Mouse (Mus musculus): ENCODE data around the gene Zcchc24. TPM values are rescaled to one million over a fixed set of nuclear protein-coding genes. Genes with fewer than 3 reads are reported as not detected.

The Zcchc24 gene
- polyA plus RNA-seq, 2 experiments, result 5.7 TPM

GRCm38 (mm10) chr14:25694569-25694897 is 74.3 kb downstream of the Zcchc24 start:
- Histone ChIP-seq H3K27me3 (ENCODE audit: control insufficient read depth, insufficient read depth, low read length) (no peaks in the 10 kb centered on the region), H3K27ac (no peak overlapping the region), H3K36me3 (replicated peaks; ENCODE audit: control insufficient read depth, insufficient read depth, low read depth) (peaks cover 6% of the 10 kb centered on the region), H3K4me2 (ENCODE audit: low read depth) (peak overlapping the region; percentile 83), H3K9me3 (ENCODE audit: control insufficient read depth, low read length) (no peaks in the 10 kb centered on the region), H3K4me3 (ENCODE audit: insufficient read depth in 1 of 2, low read depth in 2 of 2, low read length in 2 of 2) (peak overlapping the region; percentile 71 to 81), H3K4me1 (replicated peaks; ENCODE audit: control insufficient read depth in 2 of 2, insufficient read depth in 2 of 2, low read length in 1 of 2) (peaks cover 0 to 14% of the 10 kb centered on the region in 2 experiments; a peak in 2 of 4 replicates), H3K9ac (replicated peaks) (peak overlapping the region; percentile 66)
- no peak for DNase-seq (ENCODE audit: low read depth in 3 of 3, low spot score in 3 of 3)
- peak; percentile 22; the same call in 1 of the 2 replicates for ATAC-seq (ENCODE audit: insufficient read depth)
- WGBS (ENCODE audit: insufficient replicate concordance), result under 1% methylated on average over 10 of the region's 10 CpGs
- TF ChIP-seq CTCF (IDR thresholded peaks at IDR 0.05; ENCODE audit: low read depth), result 0 out of 2 replicates have a peak, but pooled peaks have one; percentile 2
- no peak for TF ChIP-seq EP300 (IDR thresholded peaks at IDR 0.05; ENCODE audit: low read depth)

GRCm38 (mm10) chr14:25693888-25694568 is 74.8 kb downstream of the Zcchc24 start, which contains the start of gene Ppif:
Gene Ppif, plus strand, starts transcription at chr14:25694154.
- H3K27me3 ChIP-seq (ENCODE audit: control insufficient read depth, insufficient read depth, low read length), result no peaks in the 10 kb centered on the region
- DNase-seq (ENCODE audit: low read depth in 3 of 3, low spot score in 3 of 3) (peak; percentile 81 to 86 (median 82)), ATAC-seq (ENCODE audit: insufficient read depth) (peak; percentile 94)
- H3K4me2 ChIP-seq (ENCODE audit: low read depth), result peak within 1 kb of the TSS; percentile 83
- no peaks in the 10 kb centered on the region for H3K9me3 ChIP-seq (ENCODE audit: control insufficient read depth, low read length)
- H3K4me1 ChIP-seq (replicated peaks; ENCODE audit: control insufficient read depth in 2 of 2, insufficient read depth in 2 of 2, low read length in 1 of 2), result peaks cover 0 to 14% of the 10 kb centered on the region in 2 experiments; a peak in 2 of 4 replicates
- no peak within 1 kb of the TSS for H3K27ac ChIP-seq
- peak within 1 kb of the TSS; percentile 66 for H3K9ac ChIP-seq (replicated peaks)
- peak; percentile 100 for TF ChIP-seq CTCF (IDR thresholded peaks at IDR 0.05; ENCODE audit: low read depth)
- TF ChIP-seq EP300 (IDR thresholded peaks at IDR 0.05; ENCODE audit: low read depth), result no peak
- WGBS (ENCODE audit: insufficient replicate concordance), result under 1% methylated on average over 70 of the region's 70 CpGs
- H3K4me3 ChIP-seq (ENCODE audit: insufficient read depth in 1 of 2, low read depth in 2 of 2, low read length in 2 of 2), result peak within 1 kb of the TSS; percentile 71 to 81
- peaks cover 4% of the 10 kb centered on the region; the same call in 1 of the 2 replicates for H3K36me3 ChIP-seq (replicated peaks; ENCODE audit: control insufficient read depth, insufficient read depth, low read depth)

GRCm38 (mm10) chr14:25693271-25693887 is 75.5 kb downstream of the Zcchc24 start:
- DNase-seq (ENCODE audit: low read depth in 3 of 3, low spot score in 3 of 3), result no peak
- Histone ChIP-seq H3K27ac (no peak overlapping the region), H3K4me1 (replicated peaks; ENCODE audit: control insufficient read depth in 2 of 2, insufficient read depth in 2 of 2, low read length in 1 of 2) (peaks cover 0 to 14% of the 10 kb centered on the region in 2 experiments; a peak in 2 of 4 replicates), H3K36me3 (replicated peaks; ENCODE audit: control insufficient read depth, insufficient read depth, low read depth) (0 out of 2 replicates have a peak, but pooled peaks cover 2% of the 10 kb centered on the region), H3K4me3 (ENCODE audit: insufficient read depth in 1 of 2, low read depth in 2 of 2, low read length in 2 of 2) (peak overlapping the region in 1 of 2 experiments; percentile 7; a peak in 2 of 4 replicates), H3K9ac (replicated peaks) (no peak overlapping the region), H3K9me3 (ENCODE audit: control insufficient read depth, low read length) (no peaks in the 10 kb centered on the region), H3K4me2 (ENCODE audit: low read depth) (peak overlapping the region; percentile 83), H3K27me3 (ENCODE audit: control insufficient read depth, insufficient read depth, low read length) (no peaks in the 10 kb centered on the region)
- 53% methylated on average over 6 of the region's 6 CpGs for WGBS (ENCODE audit: insufficient replicate concordance)
- ATAC-seq (ENCODE audit: insufficient read depth), result no peak
- no peak for TF ChIP-seq CTCF (IDR thresholded peaks at IDR 0.05; ENCODE audit: low read depth)
- no peak for TF ChIP-seq EP300 (IDR thresholded peaks at IDR 0.05; ENCODE audit: low read depth)

- no peak overlapping the region for H3K4me3 ChIP-seq (ENCODE audit: insufficient read depth in 1 of 2, low read depth in 2 of 2, low read length in 2 of 2)
- no peak overlapping the region for H3K27ac ChIP-seq
- no peaks in the 10 kb centered on the region for H3K36me3 ChIP-seq (replicated peaks; ENCODE audit: control insufficient read depth, insufficient read depth, low read depth)
- no peak for DNase-seq (ENCODE audit: low read depth in 3 of 3, low spot score in 3 of 3)
- no peak overlapping the region for H3K9ac ChIP-seq (replicated peaks)
- H3K4me2 ChIP-seq (ENCODE audit: low read depth), result no peak overlapping the region
- TF ChIP-seq EP300 (IDR thresholded peaks at IDR 0.05; ENCODE audit: low read depth) (no peak), CTCF (IDR thresholded peaks at IDR 0.05; ENCODE audit: low read depth) (no peak)
- no peaks in the 10 kb centered on the region for H3K27me3 ChIP-seq (ENCODE audit: control insufficient read depth, insufficient read depth, low read length)
- 66% methylated on average over 10 of the region's 10 CpGs for whole genome bisulfite sequencing (ENCODE audit: insufficient replicate concordance)
- H3K4me1 ChIP-seq (replicated peaks; ENCODE audit: control insufficient read depth in 2 of 2, insufficient read depth in 2 of 2, low read length in 1 of 2), result peaks cover 0 to 3% of the 10 kb centered on the region in 2 experiments; a peak in 2 of 4 replicates
- H3K9me3 ChIP-seq (ENCODE audit: control insufficient read depth, low read length), result no peaks in the 10 kb centered on the region
- ATAC-seq (ENCODE audit: insufficient read depth), result no peak
These were observed 81.6 kb downstream of the Zcchc24 start for GRCm38 (mm10) chr14:25686983-25687901.
